Mouse (Mus musculus) stomach, embryonic 14.5 days (tissue): ENCODE data around the gene Ctnna3. TPM values are rescaled to one million over a fixed set of nuclear protein-coding genes. Genes with fewer than 3 reads are reported as not detected.
"Not testable (repeated sequence)": the region's sequence is repeated elsewhere in the genome, so short reads cannot be mapped to it uniquely, and the experiment has no call there.

Source experiments
- ATAC-seq: fragments of 200-750 bp; cut with Nextera tagmentation; 2 replicates; pipeline ENCODE4 v1.8.0; 2017; ENCODE audit warnings: low read depth, moderate TSS enrichment; ENCODE audit not compliant: insufficient number of reproducible peaks, insufficient read depth, low FRiP score
- H3K27ac ChIP-seq: fragments of 300-500 bp; sonication (generic); 2 replicates; pipeline ENCODE4 v1.5.1; 2014; ENCODE audit warnings: mild to moderate bottlenecking, low read length, moderate library complexity, mixed read lengths
- H3K27me3 ChIP-seq: fragments of 300-500 bp; sonication (generic); 2 replicates; pipeline ENCODE4 v1.6.1; 2014; ENCODE audit warnings: low read length, control low read depth, mixed read lengths; ENCODE audit not compliant: control insufficient read depth, insufficient read depth
- H3K36me3 ChIP-seq: fragments of 300-500 bp; sonication (generic); 2 replicates; pipeline ENCODE4 v1.6.1; 2014; ENCODE audit warnings: mild to moderate bottlenecking, control low read depth, low read length, moderate library complexity, mixed read lengths; ENCODE audit not compliant: control insufficient read depth, insufficient read depth
- H3K4me1 ChIP-seq: fragments of 300-500 bp; sonication (generic); 2 replicates; pipeline ENCODE4 v1.6.1; 2014; ENCODE audit warnings: low read length, control low read depth, mixed read lengths; ENCODE audit not compliant: control insufficient read depth, insufficient read depth
- H3K4me2 ChIP-seq: fragments of 300-500 bp; sonication (generic); replicated peaks from 2 replicates; pipeline ENCODE4 v1.6.1; 2014; ENCODE audit warnings: low read depth, low read length, control low read depth
- H3K4me3 ChIP-seq: fragments of 300-500 bp; sonication (generic); 2 replicates; pipeline ENCODE4 v1.5.1; 2014; ENCODE audit warnings: low read depth, low read length, control low read depth
- H3K9ac ChIP-seq: fragments of 300-500 bp; sonication (generic); replicated peaks from 2 replicates; pipeline ENCODE4 v1.6.1; 2014; ENCODE audit warnings: low read depth, mild to moderate bottlenecking, control low read depth, low read length, moderate library complexity, mixed read lengths
- H3K9me3 ChIP-seq: fragments of 300-500 bp; sonication (generic); 2 replicates; pipeline ENCODE4 v1.6.1; 2016; ENCODE audit warnings: low read depth, low read length, control low read depth; ENCODE audit not compliant: control insufficient read depth
- WGBS: fragments of 180-500 bp; shearing (Covaris S2); extraction: QIAGEN DNeasy Blood & Tissue Kit; methylation state at CpG from one replicate; pipeline ENCODE4 v1.1.7; 2014; 5-methylcytosine and 5-hydroxymethylcytosine counted together
- polyA plus RNA-seq: library from polyadenylated mRNA; unstranded; fragments of >200 nt; fragmentation: Nextera tagmentation; extraction: Ambion mirVana; gene quantifications from 2 replicates; pipeline ENCODE4 v1.2.1, GENCODE M21; 2014

Gene Ctnna3
- polyA plus RNA-seq, 1 experiment from 2014 or later = 0.78 TPM

DNA sequence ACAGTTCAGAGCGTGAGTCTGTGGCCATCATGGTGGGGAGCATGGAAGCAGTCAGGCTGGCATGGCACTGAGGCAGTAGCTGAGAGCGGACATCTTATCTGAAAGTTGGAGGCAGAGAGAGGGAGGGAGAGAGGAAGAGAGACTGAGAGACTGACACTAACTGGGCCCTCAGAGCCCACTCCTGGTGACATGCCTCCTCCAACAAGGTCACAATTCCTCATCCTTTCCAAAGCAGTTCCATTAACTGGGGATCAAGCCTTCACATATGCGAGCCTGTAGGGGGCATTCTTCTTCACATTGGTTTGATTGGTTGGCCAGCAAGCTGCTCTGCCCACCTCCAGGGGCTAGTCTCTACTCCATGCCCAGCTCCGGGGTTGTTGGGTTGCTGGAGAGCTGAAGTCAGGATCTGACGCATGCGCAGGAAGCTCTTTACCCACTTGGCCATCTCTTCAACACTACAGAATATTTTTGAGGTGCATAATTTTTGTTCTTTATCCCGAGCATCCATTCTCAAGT lies 1.4 kb downstream of the Ctnna3 start:
- no peaks in the 10 kb centered on the region for H3K4me1 ChIP-seq
- ATAC-seq = no peak

GRCm38 (mm10) chr10:63432099-63432498 lies 2.2 kb downstream of the Ctnna3 start:
- Histone ChIP-seq H3K27me3 (no peaks in the 10 kb centered on the region), H3K9ac (no peak overlapping the region), H3K27ac (no peak overlapping the region), H3K9me3 (no peaks in the 10 kb centered on the region), H3K4me3 (no peak overlapping the region), H3K4me2 (no peak overlapping the region), H3K4me1 (no peaks in the 10 kb centered on the region), H3K36me3 (no peaks in the 10 kb centered on the region)
- WGBS = 92% methylated on average over 8 of the region's 8 CpGs
- no peak for ATAC-seq

More for the DNA sequence above, 1.4 kb downstream of the Ctnna3 start:
- no peak overlapping the region for H3K4me2 ChIP-seq
- no peaks in the 10 kb centered on the region for H3K9me3 ChIP-seq
- no peaks in the 10 kb centered on the region for H3K27me3 ChIP-seq
- H3K9ac ChIP-seq = no peak overlapping the region
- H3K27ac ChIP-seq = no peak overlapping the region
- no peak overlapping the region for H3K4me3 ChIP-seq
- H3K36me3 ChIP-seq = no peaks in the 10 kb centered on the region
- 91% methylated on average over 7 of the region's 7 CpGs for WGBS

DNA sequence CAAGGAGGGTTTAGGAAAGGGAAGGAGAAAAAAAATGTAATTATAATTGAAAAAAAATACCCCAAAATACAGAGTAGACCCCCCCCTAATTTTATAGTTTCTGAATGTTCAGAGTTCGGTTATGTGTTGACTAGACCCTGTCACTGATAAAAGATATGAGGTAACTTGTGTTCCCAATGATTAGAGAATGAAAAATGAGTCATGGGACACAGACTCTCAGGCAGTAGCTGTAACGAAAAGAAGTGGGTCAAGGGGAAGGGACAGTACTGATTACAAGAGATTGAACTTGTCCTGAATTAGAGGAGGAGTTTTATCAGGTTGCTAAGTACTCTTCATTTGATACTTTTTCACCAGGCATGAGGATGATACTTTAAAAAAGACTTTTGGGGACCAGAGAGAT lies 3.0 kb downstream of the Ctnna3 start:
- no peak overlapping the region for H3K4me3 ChIP-seq
- no peaks in the 10 kb centered on the region for H3K36me3 ChIP-seq
- H3K9ac ChIP-seq = no peak overlapping the region
- 58% methylated on average over 2 of the region's 2 CpGs for WGBS
- no peaks in the 10 kb centered on the region for H3K4me1 ChIP-seq
- H3K27me3 ChIP-seq = no peaks in the 10 kb centered on the region
- H3K9me3 ChIP-seq = no peaks in the 10 kb centered on the region
- no peak for ATAC-seq
- H3K4me2 ChIP-seq = no peak overlapping the region
- H3K27ac ChIP-seq = no peak overlapping the region

- H3K36me3 ChIP-seq = no peaks in the 10 kb centered on the region
- H3K9me3 ChIP-seq = no peaks in the 10 kb centered on the region
- H3K27me3 ChIP-seq = no peaks in the 10 kb centered on the region
- no peak overlapping the region for H3K27ac ChIP-seq
- no peaks in the 10 kb centered on the region for H3K4me1 ChIP-seq
- no peak overlapping the region for H3K4me2 ChIP-seq
- no peak overlapping the region for H3K4me3 ChIP-seq
- ATAC-seq = no peak
- H3K9ac ChIP-seq = no peak overlapping the region
Measured at GRCm38 (mm10) chr10:63438736-63439262, 8.9 kb downstream of the Ctnna3 start.

- Histone ChIP-seq H3K9me3 (no peaks in the 10 kb centered on the region), H3K27me3 (no peaks in the 10 kb centered on the region), H3K4me2 (no peak overlapping the region), H3K4me3 (no peak overlapping the region), H3K9ac (no peak overlapping the region), H3K36me3 (no peaks in the 10 kb centered on the region), H3K4me1 (no peaks in the 10 kb centered on the region), H3K27ac (no peak overlapping the region)
- ATAC-seq = no peak
- WGBS = 62% methylated on average over 7 of the region's 7 CpGs
Measured at GRCm38 (mm10) chr10:63439694-63440228, 9.9 kb downstream of the Ctnna3 start.

- H3K36me3 ChIP-seq, H3K9ac ChIP-seq, ATAC-seq, H3K4me1 ChIP-seq, H3K27ac ChIP-seq, H3K9me3 ChIP-seq, H3K27me3 ChIP-seq, H3K4me3 ChIP-seq, H3K4me2 ChIP-seq: not testable (repeated sequence)
- 82% methylated on average over 13 of the region's 13 CpGs for WGBS
Measured at GRCm38 (mm10) chr10:63444602-63445387, 14.9 kb downstream of the Ctnna3 start.

- 92% methylated on average over 4 of the region's 4 CpGs for WGBS
- ATAC-seq = no peak
Measured at GRCm38 (mm10) chr10:63453926-63454325, 24.0 kb downstream of the Ctnna3 start.

DNA sequence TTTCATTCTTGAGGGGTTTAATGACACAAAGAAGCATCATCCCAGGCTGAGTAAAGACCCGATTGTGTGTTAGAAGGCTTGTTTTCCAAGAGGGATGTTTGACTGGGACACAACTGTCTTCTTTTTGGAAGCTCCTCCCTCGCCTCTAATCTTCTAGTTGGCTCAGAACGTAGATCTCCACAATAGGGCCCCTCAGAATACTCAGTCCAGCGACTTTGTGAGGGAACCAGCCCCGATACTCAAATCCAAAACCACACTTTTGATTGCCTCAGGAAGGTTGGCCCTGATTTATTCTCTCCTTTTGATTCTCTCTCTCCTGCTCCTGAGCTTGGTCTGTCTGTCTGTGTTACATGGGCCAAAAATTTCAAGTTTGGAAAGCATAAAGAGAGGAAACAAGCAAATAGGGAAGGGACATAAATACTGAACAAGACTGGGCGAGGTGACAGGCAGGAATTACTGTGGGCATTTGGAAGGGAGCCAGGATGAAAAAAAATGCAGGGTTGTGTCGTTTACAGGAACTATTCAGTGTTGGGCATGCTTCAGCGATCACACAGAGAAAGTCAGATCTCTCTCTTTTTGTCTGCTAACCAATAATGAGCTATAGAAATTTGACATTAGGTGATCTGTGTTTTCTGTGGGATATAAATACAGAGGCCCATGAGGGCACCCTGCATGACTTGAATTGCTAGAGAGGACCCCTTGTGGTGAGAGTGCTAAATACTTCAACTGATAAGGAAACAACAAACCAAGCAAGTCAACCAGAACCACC lies 25.4 kb downstream of the Ctnna3 start:
- Histone ChIP-seq H3K9me3 (no peaks in the 10 kb centered on the region), H3K27ac (no peak overlapping the region), H3K9ac (no peak overlapping the region), H3K27me3 (no peaks in the 10 kb centered on the region), H3K4me1 (no peaks in the 10 kb centered on the region), H3K4me3 (no peak overlapping the region), H3K4me2 (no peak overlapping the region), H3K36me3 (no peaks in the 10 kb centered on the region)
- no peak; the same call in 1 of the 2 replicates for ATAC-seq
- WGBS = 56% methylated on average over 8 of the region's 8 CpGs

More at GRCm38 (mm10) chr10:63453926-63454325, 24.0 kb downstream of the Ctnna3 start:
- no peaks in the 10 kb centered on the region for H3K36me3 ChIP-seq
- no peak overlapping the region for H3K9ac ChIP-seq
- H3K9me3 ChIP-seq = no peaks in the 10 kb centered on the region
- H3K4me3 ChIP-seq = no peak overlapping the region
- no peaks in the 10 kb centered on the region for H3K27me3 ChIP-seq
- H3K4me2 ChIP-seq = no peak overlapping the region
- H3K27ac ChIP-seq = no peak overlapping the region
- H3K4me1 ChIP-seq = no peaks in the 10 kb centered on the region
